In the genomic region with DNA sequence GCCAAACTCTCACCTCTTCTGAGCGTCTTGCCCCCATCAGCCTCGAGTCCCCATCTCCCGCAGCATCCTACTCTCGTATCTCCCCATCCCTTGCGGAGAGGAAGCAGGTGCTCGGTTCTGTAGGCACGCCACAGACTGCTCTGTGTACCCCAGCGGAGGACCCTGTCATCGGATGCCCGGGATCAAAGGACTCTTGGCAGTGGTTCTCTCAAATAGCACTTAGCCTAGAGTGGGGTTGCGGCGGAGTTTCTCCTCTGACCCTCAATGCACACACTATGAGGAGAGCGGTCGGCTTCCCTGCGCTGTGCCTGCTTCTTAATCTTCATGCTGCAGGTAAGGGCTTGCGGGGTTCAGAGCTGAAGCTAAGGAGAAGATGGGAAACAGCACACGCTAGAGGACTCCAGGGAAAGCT, we compare ENCODE assay signal across 8 mouse cellular contexts. TPM values are rescaled to one million over a fixed set of nuclear protein-coding genes. Genes with fewer than 3 reads are reported as not detected.
DNase-seq lines count a peak whose midpoint lies in the region; ATAC-seq and TF ChIP-seq lines count a peak whose summit lies in the region.

No protein-coding gene starts in this region.

- ATAC-seq in kidney, postnatal 0 days (replicated peaks; ENCODE audit: low FRiP score, low read depth): peak; percentile 34
- no peak for ATAC-seq in embryonic facial prominence, embryonic 15.5 days (ENCODE audit: insufficient number of reproducible peaks, low FRiP score, low TSS enrichment, low read depth)
- ATAC-seq in intestine, embryonic 15.5 days: peak; percentile 41
- peak; percentile 79 for ATAC-seq in neural tube, embryonic 12.5 days (ENCODE audit: low FRiP score, low read depth)

- DNase-seq in kidney, postnatal 0 days (ENCODE audit: low spot score): no peak
- no peak for DNase-seq in kidney, adult 9 months
- no peak for DNase-seq in left cerebral cortex, postnatal 14 days (ENCODE audit: low spot score in 2 of 2)
- no peak for DNase-seq in thymus, adult 2 months
- no peak for DNase-seq in spleen, adult 18-20 months

- TF ChIP-seq CTCF in kidney, postnatal 0 days (IDR thresholded peaks at IDR 0.05; ENCODE audit: low read depth): no peak
- TF ChIP-seq CTCF in thymus, adult 2 months (IDR thresholded peaks at IDR 0.05; ENCODE audit: borderline replicate concordance, control insufficient read depth, extremely low read depth, insufficient read depth, low read length, poor library complexity): no peak

- 4% methylated on average over 17 of the region's 17 CpGs for WGBS in kidney, postnatal 0 days
- under 1% methylated on average over 17 of the region's 17 CpGs for WGBS in embryonic facial prominence, embryonic 15.5 days
- WGBS in intestine, embryonic 15.5 days: 2% methylated on average over 17 of the region's 17 CpGs
- WGBS in neural tube, embryonic 12.5 days: 1% methylated on average over 17 of the region's 17 CpGs
- 9% methylated on average over 17 of the region's 17 CpGs for WGBS in thymus, adult 2 months

- H3K9me3 ChIP-seq in kidney, postnatal 0 days (replicated peaks; ENCODE audit: low read length): no peaks in the 10 kb centered on the region
- no peaks in the 10 kb centered on the region for H3K9me3 ChIP-seq in embryonic facial prominence, embryonic 15.5 days (replicated peaks)
- H3K9me3 ChIP-seq in intestine, embryonic 15.5 days: no peaks in the 10 kb centered on the region
- no peaks in the 10 kb centered on the region for H3K9me3 ChIP-seq in neural tube, embryonic 12.5 days

- no peak overlapping the region for H3K27ac ChIP-seq in kidney, postnatal 0 days
- H3K27ac ChIP-seq in embryonic facial prominence, embryonic 15.5 days (replicated peaks): no peak overlapping the region
- no peak overlapping the region for H3K27ac ChIP-seq in intestine, embryonic 15.5 days
- H3K27ac ChIP-seq in neural tube, embryonic 12.5 days: no peak overlapping the region; the same call in 1 of the 2 replicates
- no peak overlapping the region for H3K27ac ChIP-seq in thymus, adult 2 months (ENCODE audit: control insufficient read depth, insufficient read depth, low read length)

- H3K4me1 ChIP-seq in kidney, postnatal 0 days (replicated peaks; ENCODE audit: insufficient read depth, low read length): no peaks in the 10 kb centered on the region
- H3K4me1 ChIP-seq in embryonic facial prominence, embryonic 15.5 days: peaks cover 18% of the 10 kb centered on the region
- peaks cover 14% of the 10 kb centered on the region; the same call in 1 of the 2 replicates for H3K4me1 ChIP-seq in intestine, embryonic 15.5 days (replicated peaks)
- peaks cover 13% of the 10 kb centered on the region for H3K4me1 ChIP-seq in neural tube, embryonic 12.5 days
- H3K4me1 ChIP-seq in thymus, adult 2 months (replicated peaks; ENCODE audit: control insufficient read depth, insufficient read depth, low read length): no peaks in the 10 kb centered on the region

- TF ChIP-seq POLR2A in thymus, adult 2 months (IDR thresholded peaks at IDR 0.05; ENCODE audit: control insufficient read depth, extremely low read depth, insufficient read depth, low read length, poor library complexity): no peak

- peak overlapping the region; percentile 39 for H3K4me2 ChIP-seq in kidney, postnatal 0 days (ENCODE audit: low read length)
- peak overlapping the region; percentile 57 for H3K4me2 ChIP-seq in embryonic facial prominence, embryonic 15.5 days (replicated peaks)
- H3K4me2 ChIP-seq in intestine, embryonic 15.5 days (replicated peaks): peak overlapping the region; percentile 67
- peak overlapping the region; percentile 79 for H3K4me2 ChIP-seq in neural tube, embryonic 12.5 days (replicated peaks)

- intact Hi-C loops in left cerebral cortex, postnatal 14 days (cut with DNase I): loop anchor here (5.0 kb wide), 1 partner anchor 179 kb away; no protein-coding TSS in a partner anchor

- no peak overlapping the region for H3K9ac ChIP-seq in kidney, postnatal 0 days (ENCODE audit: low read depth, low read length)
- H3K9ac ChIP-seq in embryonic facial prominence, embryonic 15.5 days: no peak overlapping the region
- no peak overlapping the region for H3K9ac ChIP-seq in intestine, embryonic 15.5 days
- H3K9ac ChIP-seq in neural tube, embryonic 12.5 days: peak overlapping the region; percentile 60

- no peaks in the 10 kb centered on the region for H3K27me3 ChIP-seq in kidney, postnatal 0 days (ENCODE audit: insufficient read depth, low read length)
- peaks cover 9% of the 10 kb centered on the region for H3K27me3 ChIP-seq in embryonic facial prominence, embryonic 15.5 days
- H3K27me3 ChIP-seq in intestine, embryonic 15.5 days (replicated peaks): peaks cover 4% of the 10 kb centered on the region; the same call in 1 of the 2 replicates
- no peaks in the 10 kb centered on the region for H3K27me3 ChIP-seq in neural tube, embryonic 12.5 days (replicated peaks)
- H3K27me3 ChIP-seq in thymus, adult 2 months (ENCODE audit: control insufficient read depth, insufficient read depth, low read length): no peaks in the 10 kb centered on the region

- peak overlapping the region; percentile 26 for H3K4me3 ChIP-seq in kidney, postnatal 0 days (replicated peaks; ENCODE audit: low read depth, low read length)
- peak overlapping the region; percentile 34 for H3K4me3 ChIP-seq in embryonic facial prominence, embryonic 15.5 days (replicated peaks)
- peak overlapping the region; percentile 31 for H3K4me3 ChIP-seq in intestine, embryonic 15.5 days (replicated peaks)
- H3K4me3 ChIP-seq in neural tube, embryonic 12.5 days: peak overlapping the region; percentile 44
- H3K4me3 ChIP-seq in thymus, adult 2 months (ENCODE audit: control insufficient read depth, insufficient read depth, low read length): no peak overlapping the region

- no peaks in the 10 kb centered on the region for H3K36me3 ChIP-seq in kidney, postnatal 0 days (ENCODE audit: insufficient read depth, low read length)
- H3K36me3 ChIP-seq in embryonic facial prominence, embryonic 15.5 days: no peaks in the 10 kb centered on the region
- H3K36me3 ChIP-seq in intestine, embryonic 15.5 days: no peaks in the 10 kb centered on the region
- H3K36me3 ChIP-seq in neural tube, embryonic 12.5 days: no peaks in the 10 kb centered on the region
- H3K36me3 ChIP-seq in thymus, adult 2 months (ENCODE audit: control insufficient read depth, insufficient read depth, low read length): no peaks in the 10 kb centered on the region

RNA-seq across cellular contexts. Expression of a gene that starts 0.5 kb away (rescaled TPM):
- polyA plus RNA-seq in kidney, postnatal 0 days (2015; fragmentation: Nextera tagmentation; extraction: Ambion mirVana): 2.1 and 2.2 TPM in 2 replicates
- polyA plus RNA-seq in embryonic facial prominence, embryonic 15.5 days (2015; fragmentation: Nextera tagmentation; extraction: Ambion mirVana): 2.7 and 3.4 TPM in 2 replicates
- 3.7 TPM in 2 replicates for polyA plus RNA-seq in intestine, embryonic 15.5 days (2015; fragmentation: Nextera tagmentation; extraction: Ambion mirVana)
- polyA plus RNA-seq in neural tube, embryonic 12.5 days (2016; fragmentation: Nextera tagmentation; extraction: Ambion mirVana): 18.0 and 29.9 TPM in 2 replicates
- 10 to 100 TPM; 28.3 to 29.2 TPM for total RNA-seq in left cerebral cortex, postnatal 14 days (2021)
- 0.27 and 0.35 TPM in 2 replicates for polyA plus RNA-seq in thymus, adult 2 months (2012; rRNA removed)
